Comparison of ENCODE assay signal across 27 mouse cellular contexts in genomic region chr15:95914963-95915362, GRCm38 (mm10).
A peak's percentile ranks its signal among the peaks of the same experiment; 100 is the strongest.
DNase-seq lines count a peak whose midpoint lies in the region; ATAC-seq and TF ChIP-seq lines count a peak whose summit lies in the region.
"Had no signal": no experiment of that assay in that cellular context is flagged by ENCODE, and none has a peak within 500 bp of the region (broad histone marks: within the 10 kb centered on the region; RNA-seq: fewer than 3 reads in every experiment).

No protein-coding gene starts in this region.

- H3K4me3 ChIP-seq in gastrocnemius, adult 2 months = no peak overlapping the region
- no peak overlapping the region for H3K4me3 ChIP-seq in heart, embryonic 12.5 days
- H3K4me3 ChIP-seq in heart, adult 2 months = no peak overlapping the region
- no peak overlapping the region for H3K4me3 ChIP-seq in liver, embryonic 13.5 days (replicated peaks)
- H3K4me3 ChIP-seq in forebrain, embryonic 16.5 days (replicated peaks; ENCODE audit: low read length) = no peak overlapping the region
- H3K4me3 ChIP-seq: forebrain, embryonic 10.5 days; forebrain, embryonic 13.5 days; heart, embryonic 15.5 days had no signal

- H3K27ac ChIP-seq in gastrocnemius, adult 2 months = 0 out of 2 replicates have a peak overlapping the region, but pooled peaks have one; percentile 20
- H3K27ac ChIP-seq in heart, embryonic 12.5 days (ENCODE audit: poor library complexity, severe bottlenecking) = peak overlapping the region; percentile 31; the same call in 1 of the 2 replicates
- H3K27ac ChIP-seq in heart, adult 2 months = no peak overlapping the region
- H3K27ac ChIP-seq in liver, embryonic 13.5 days = 0 out of 2 replicates have a peak overlapping the region, but pooled peaks have one; percentile 21
- no peak overlapping the region for H3K27ac ChIP-seq in forebrain, embryonic 16.5 days (ENCODE audit: low read length)
- H3K27ac ChIP-seq: forebrain, embryonic 10.5 days; forebrain, embryonic 13.5 days; heart, embryonic 15.5 days; hindbrain, embryonic 14.5 days; hindbrain, postnatal 0 days had no signal

- H3K27me3 ChIP-seq in heart, embryonic 12.5 days (replicated peaks) = no peaks in the 10 kb centered on the region
- H3K27me3 ChIP-seq in heart, adult 2 months (ENCODE audit: control insufficient read depth, insufficient read depth, low read length) = no peaks in the 10 kb centered on the region
- no peaks in the 10 kb centered on the region for H3K27me3 ChIP-seq in liver, embryonic 13.5 days
- no peaks in the 10 kb centered on the region for H3K27me3 ChIP-seq in forebrain, embryonic 16.5 days (replicated peaks; ENCODE audit: control insufficient read depth, insufficient read depth, low read length)
- H3K27me3 ChIP-seq: forebrain, embryonic 13.5 days; heart, embryonic 15.5 days; Patski had no signal

- intact Hi-C loops in gastrocnemius, adult 2 months (cut with DNase I) = no loop called here
- intact Hi-C loops in heart, adult 2 months (cut with DNase I) = no loop called here

- 65% methylated on average over 3 of the region's 3 CpGs for WGBS in heart, embryonic 12.5 days
- WGBS in heart, adult 2 months = 61% methylated on average over 3 of the region's 3 CpGs
- WGBS in liver, embryonic 13.5 days (ENCODE audit: insufficient replicate concordance) = 75% methylated on average over 3 of the region's 3 CpGs
- WGBS in forebrain, embryonic 16.5 days = 95% methylated on average over 3 of the region's 3 CpGs

- no peaks in the 10 kb centered on the region for H3K9me3 ChIP-seq in heart, embryonic 12.5 days (replicated peaks)
- no peaks in the 10 kb centered on the region for H3K9me3 ChIP-seq in liver, embryonic 13.5 days (replicated peaks)
- H3K9me3 ChIP-seq in forebrain, embryonic 16.5 days (ENCODE audit: control insufficient read depth, low read length) = no peaks in the 10 kb centered on the region
- H3K9me3 ChIP-seq: forebrain, embryonic 10.5 days; forebrain, embryonic 13.5 days; heart, embryonic 15.5 days had no signal

- H3K9ac ChIP-seq in heart, embryonic 12.5 days = no peak overlapping the region
- H3K9ac ChIP-seq in heart, adult 2 months (ENCODE audit: low read depth, low read length) = no peak overlapping the region
- H3K9ac ChIP-seq in liver, embryonic 13.5 days = no peak overlapping the region
- no peak overlapping the region for H3K9ac ChIP-seq in forebrain, embryonic 16.5 days (replicated peaks; ENCODE audit: low read depth, low read length)
- H3K9ac ChIP-seq: forebrain, embryonic 13.5 days; forebrain, postnatal 0 days; heart, embryonic 15.5 days; hindbrain, embryonic 14.5 days had no signal

- TF ChIP-seq POLR2A in heart, adult 2 months (IDR thresholded peaks at IDR 0.05; ENCODE audit: insufficient read depth, low read depth, low read length) = no peak

- no peak for DNase-seq in gastrocnemius, adult 2 months
- no peak for DNase-seq in gastrocnemius, adult 8-10 months (ENCODE audit: low spot score in 2 of 2)
- no peak for DNase-seq in heart, adult 2 months
- no peak for DNase-seq in liver, embryonic 13.5 days
- DNase-seq in liver = no peak
- DNase-seq in testis, postnatal 14 days (ENCODE audit: low spot score) = peak; percentile 39
- DNase-seq: adrenal gland, postnatal 10 days; adrenal gland, postnatal 36 days; cerebellum, adult 18-20 months; cerebellum, adult 9-10 months; cerebellum, postnatal 14 days; forebrain, postnatal 0 days; gastrocnemius, postnatal 14 days; heart, adult 18-20 months; heart, postnatal 10 days; heart, postnatal 4 days had no signal

- H3K4me2 ChIP-seq in heart, embryonic 12.5 days = no peak overlapping the region
- no peak overlapping the region for H3K4me2 ChIP-seq in liver, embryonic 13.5 days
- H3K4me2 ChIP-seq in forebrain, embryonic 16.5 days (ENCODE audit: low read length) = no peak overlapping the region
- H3K4me2 ChIP-seq: forebrain, embryonic 13.5 days; heart, embryonic 15.5 days; hindbrain, embryonic 14.5 days had no signal

- no peak for TF ChIP-seq EP300 in heart, adult 2 months (IDR thresholded peaks at IDR 0.05; ENCODE audit: insufficient read depth, low read depth, low read length)

- TF ChIP-seq CTCF in gastrocnemius, adult 2 months (IDR thresholded peaks at IDR 0.05) = no peak
- no peak for TF ChIP-seq CTCF in heart, adult 2 months (IDR thresholded peaks at IDR 0.05)

- peaks cover 48% of the 10 kb centered on the region for H3K36me3 ChIP-seq in heart, embryonic 12.5 days
- H3K36me3 ChIP-seq in heart, adult 2 months (ENCODE audit: control insufficient read depth, insufficient read depth, low read length) = peaks cover 4% of the 10 kb centered on the region
- H3K36me3 ChIP-seq in liver, embryonic 13.5 days = 0 out of 2 replicates have a peak, but pooled peaks cover 7% of the 10 kb centered on the region
- H3K36me3 ChIP-seq in forebrain, embryonic 16.5 days (ENCODE audit: control insufficient read depth, insufficient read depth) = peaks cover 2% of the 10 kb centered on the region; the same call in 1 of the 2 replicates
- H3K36me3 ChIP-seq: G1E had no signal

- H3K79me2 ChIP-seq in heart, adult 2 months (replicated peaks; ENCODE audit: control insufficient read depth, insufficient read depth, low read length) = no peaks in the 10 kb centered on the region

- peaks cover 23% of the 10 kb centered on the region for H3K4me1 ChIP-seq in heart, embryonic 12.5 days (replicated peaks)
- H3K4me1 ChIP-seq in heart, adult 2 months (ENCODE audit: control insufficient read depth, insufficient read depth, low read length) = peaks cover under 1% of the 10 kb centered on the region; the same call in 1 of the 2 replicates
- H3K4me1 ChIP-seq in liver, embryonic 13.5 days (replicated peaks) = peaks cover 35% of the 10 kb centered on the region
- H3K4me1 ChIP-seq in forebrain, embryonic 16.5 days (replicated peaks; ENCODE audit: control insufficient read depth, insufficient read depth, low read length) = peaks cover 4% of the 10 kb centered on the region
- H3K4me1 ChIP-seq: forebrain, embryonic 10.5 days had no signal

- ATAC-seq in heart, embryonic 12.5 days (ENCODE audit: insufficient number of reproducible peaks, low FRiP score) = no peak
- no peak for ATAC-seq in liver, embryonic 13.5 days (ENCODE audit: low read depth)
- no peak for ATAC-seq in forebrain, embryonic 16.5 days
- ATAC-seq: forebrain, embryonic 13.5 days; forebrain, postnatal 0 days; hindbrain, postnatal 0 days; inflammation-experienced regulatory T-cells, adult 6 months; intestine, embryonic 16.5 days; Patski had no signal

Comparison
In these comparisons a context has a peak if more than half of its experiments do, and no peak if none do; other contexts are left out.
1. H3K27ac ChIP-seq: peak in gastrocnemius, adult 2 months (single experiment), heart, embryonic 12.5 days (single experiment) and liver, embryonic 13.5 days (single experiment); none in heart, adult 2 months (single experiment) and forebrain, embryonic 16.5 days (single experiment).